Comparison of ENCODE assay signal across 26 mouse cellular contexts in the genomic region with DNA sequence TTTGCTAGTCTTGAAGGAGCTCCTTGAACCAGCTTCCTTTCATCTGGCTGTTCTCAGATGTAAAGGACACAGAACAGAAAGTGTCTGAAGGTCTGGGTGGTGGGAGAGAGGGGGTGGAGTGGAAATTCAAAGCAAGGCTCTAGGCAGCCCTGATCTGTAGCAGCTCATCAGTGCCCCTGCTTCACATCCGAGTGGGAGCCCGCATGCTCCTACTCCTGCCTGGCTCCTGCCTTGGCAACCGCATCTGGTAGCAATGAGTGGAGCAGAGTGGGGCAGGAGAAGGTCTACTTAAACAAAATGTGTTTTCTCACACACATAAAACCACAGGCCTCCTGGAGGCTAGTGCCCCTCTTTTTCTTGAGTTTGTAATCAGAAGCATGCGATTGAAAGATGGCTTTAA.
"Had no signal": no experiment of that assay in that cellular context is flagged by ENCODE, and none has a peak within 500 bp of the region (broad histone marks: within the 10 kb centered on the region; RNA-seq: fewer than 3 reads in every experiment).

No protein-coding gene starts in this region.

- H3K4me1 ChIP-seq: hindbrain, embryonic 10.5 days; hindbrain, embryonic 12.5 days; intestine, embryonic 15.5 days; kidney, embryonic 15.5 days; liver, embryonic 12.5 days had no signal

- H3K4me3 ChIP-seq: gastrocnemius, adult 2 months; heart, adult 2 months; hindbrain, embryonic 10.5 days; hindbrain, embryonic 12.5 days; intestine, embryonic 15.5 days; kidney, embryonic 15.5 days; limb, embryonic 15.5 days; liver, embryonic 12.5 days had no signal

- DNase-seq: gastrocnemius, adult 2 months; gastrocnemius, postnatal 10 days; gastrocnemius, postnatal 25 days; heart, adult 2 months; heart, postnatal 10 days; heart, postnatal 4 days; kidney, adult 2 months; kidney, adult 9 months; kidney, postnatal 14 days; kidney, postnatal 36 days; layer of hippocampus, adult 9-11 months; layer of hippocampus, postnatal 36 days; left cerebral cortex, postnatal 4 days had no signal

- H3K27me3 ChIP-seq: hindbrain, embryonic 12.5 days; intestine, embryonic 15.5 days; kidney, embryonic 15.5 days; limb, embryonic 15.5 days; liver, embryonic 12.5 days had no signal

- H3K9ac ChIP-seq: hindbrain, embryonic 12.5 days; hindbrain, embryonic 14.5 days; intestine, embryonic 15.5 days; kidney, embryonic 15.5 days; limb, embryonic 15.5 days; liver, embryonic 12.5 days; liver, embryonic 14.5 days had no signal

- H3K36me3 ChIP-seq: hindbrain, embryonic 10.5 days; hindbrain, embryonic 12.5 days; intestine, embryonic 15.5 days; kidney, embryonic 15.5 days; limb, embryonic 15.5 days; liver, embryonic 12.5 days had no signal

- ATAC-seq: hindbrain, embryonic 16.5 days; inflammation-experienced regulatory T-cells, adult 6 months; intestine, embryonic 15.5 days; intestine, postnatal 0 days; liver, embryonic 12.5 days had no signal

- H3K4me2 ChIP-seq: heart, embryonic 11.5 days; hindbrain, embryonic 12.5 days; hindbrain, embryonic 14.5 days; intestine, embryonic 15.5 days; kidney, embryonic 15.5 days; limb, embryonic 15.5 days; liver, embryonic 12.5 days had no signal

- H3K9me3 ChIP-seq: hindbrain, embryonic 10.5 days; hindbrain, embryonic 12.5 days; intestine, embryonic 15.5 days; kidney, embryonic 15.5 days; limb, embryonic 15.5 days; liver, embryonic 12.5 days had no signal

- H3K27ac ChIP-seq: gastrocnemius, adult 2 months; heart, adult 2 months; hindbrain, embryonic 10.5 days; hindbrain, embryonic 12.5 days; hindbrain, embryonic 14.5 days; intestine, embryonic 15.5 days; kidney, embryonic 15.5 days; kidney, postnatal 0 days; limb, embryonic 15.5 days; liver, embryonic 12.5 days; liver, embryonic 14.5 days had no signal
